Mouse (Mus musculus) ovary, postnatal 36 days (tissue): ENCODE results near the gene Dlx1.

Source experiments
- DNase-seq: peaks from one replicate; pipeline ENCODE4 v3.0.0; 2022; ENCODE audit warnings: low spot score, mixed read lengths

The Dlx1 gene

GRCm38 (mm10) chr2:71546640-71547071 is 18.7 kb downstream of the Dlx1 start, which contains the start of gene Dlx2:
TSS of gene Dlx2 (minus strand) at chr2:71546754.
- no peak for DNase-seq

- peak; percentile 77 for DNase-seq
Measured at GRCm38 (mm10) chr2:71547829-71548228, 19.9 kb downstream of the Dlx1 start.

GRCm38 (mm10) chr2:71550330-71550729 is 22.4 kb downstream of the Dlx1 start:
- DNase-seq = no peak

GRCm38 (mm10) chr2:71551704-71552103 is 23.8 kb downstream of the Dlx1 start:
- DNase-seq = no peak

GRCm38 (mm10) chr2:71556071-71556470 is 28.2 kb downstream of the Dlx1 start:
- no peak for DNase-seq

GRCm38 (mm10) chr2:71566466-71566865 is 38.6 kb downstream of the Dlx1 start:
- no peak for DNase-seq

- DNase-seq = no peak
Measured at GRCm38 (mm10) chr2:71573736-71574135, 45.8 kb downstream of the Dlx1 start.

GRCm38 (mm10) chr2:71577059-71577458 is 49.1 kb downstream of the Dlx1 start:
- no peak for DNase-seq

- DNase-seq = peak; percentile 69
Measured at GRCm38 (mm10) chr2:71580632-71581466, 52.9 kb downstream of the Dlx1 start.

- no peak for DNase-seq
Measured at GRCm38 (mm10) chr2:71581488-71581887, 53.6 kb downstream of the Dlx1 start.
